Mouse (Mus musculus) limb, embryonic 11.5 days (tissue): ENCODE data around the gene BC049762. TPM values are rescaled to one million over a fixed set of nuclear protein-coding genes. Genes with fewer than 3 reads are reported as not detected.

Experiments used
- ATAC-seq: fragments of 200-750 bp; cut with Nextera tagmentation; 2 replicates; pipeline ENCODE4 v1.8.0; 2017; ENCODE audit warnings: low read depth; ENCODE audit not compliant: insufficient number of reproducible peaks, low FRiP score, low TSS enrichment
- DNase-seq: peaks from one replicate; pipeline ENCODE4 v3.0.0-alpha.2; 2015; ENCODE audit warnings: low spot score
- H3K27ac ChIP-seq: fragments of 300-500 bp; sonication (generic); replicated peaks from 2 replicates; pipeline ENCODE4 v1.5.1; 2014; ENCODE audit warnings: low read depth, mild to moderate bottlenecking, low read length
- H3K27me3 ChIP-seq: fragments of 300-500 bp; sonication (generic); 2 replicates; pipeline ENCODE4 v1.6.1; 2014; ENCODE audit warnings: mild to moderate bottlenecking, low read length, mixed read lengths; ENCODE audit not compliant: control insufficient read depth, insufficient read depth
- H3K36me3 ChIP-seq: fragments of 300-500 bp; sonication (generic); 2 replicates; pipeline ENCODE4 v1.6.1; 2014; ENCODE audit warnings: mild to moderate bottlenecking, low read length, moderate library complexity, mixed read lengths; ENCODE audit not compliant: control insufficient read depth, insufficient read depth
- H3K4me1 ChIP-seq: fragments of 300-500 bp; sonication (generic); 2 replicates; pipeline ENCODE4 v1.6.1; 2014; ENCODE audit warnings: low read length, mixed read lengths; ENCODE audit not compliant: control insufficient read depth, insufficient read depth
- H3K4me2 ChIP-seq: fragments of 300-500 bp; sonication (generic); 2 replicates; pipeline ENCODE4 v1.6.1; 2014; ENCODE audit warnings: low read depth, mild to moderate bottlenecking, moderate library complexity; ENCODE audit not compliant: severe bottlenecking
- H3K4me3 ChIP-seq: fragments of 300-500 bp; sonication (generic); 2 replicates; pipeline ENCODE4 v1.5.1; 2014; ENCODE audit warnings: low read depth, low read length
- H3K9ac ChIP-seq: fragments of 300-500 bp; sonication (generic); 2 replicates; pipeline ENCODE4 v1.6.1; 2014; ENCODE audit warnings: mild to moderate bottlenecking, low read length
- H3K9me3 ChIP-seq: fragments of 300-500 bp; sonication (generic); 2 replicates; pipeline ENCODE4 v1.6.1; 2016; ENCODE audit warnings: low read length; ENCODE audit not compliant: control insufficient read depth
- WGBS: fragments of 180-500 bp; shearing (Covaris S2); extraction: QIAGEN DNeasy Blood & Tissue Kit; methylation state at CpG from one replicate; pipeline ENCODE4 v1.1.7; 2014; 5-methylcytosine and 5-hydroxymethylcytosine counted together
- polyA plus RNA-seq: library from polyadenylated mRNA; unstranded; fragments of >200 nt; fragmentation: Nextera tagmentation; extraction: Ambion mirVana; gene quantifications from 2 replicates; pipeline ENCODE4 v1.2.1, GENCODE M21; 2014

The BC049762 gene
- polyA plus RNA-seq: 0.61 and 0.69 TPM in 2 replicates

GRCm38 (mm10) chr11:51262342-51263285 is at the start of gene BC049762:
TSS of gene BC049762 (minus strand) at chr11:51263046.
- Histone ChIP-seq H3K27me3 (no peaks in the 10 kb centered on the region), H3K36me3 (no peaks in the 10 kb centered on the region), H3K9me3 (no peaks in the 10 kb centered on the region), H3K9ac (peak within 1 kb of the TSS; percentile 96), H3K4me1 (peaks cover 10% of the 10 kb centered on the region), H3K4me2 (peak within 1 kb of the TSS; percentile 78), H3K4me3 (peak within 1 kb of the TSS; percentile 98), H3K27ac (peak within 1 kb of the TSS; percentile 81)
- ATAC-seq (peak; percentile 98), DNase-seq (peak; percentile 99)
- 10% methylated on average over 57 of the region's 57 CpGs for WGBS

GRCm38 (mm10) chr11:51311846-51312245 is 49.0 kb upstream of the BC049762 start:
- Histone ChIP-seq H3K4me2 (no peak overlapping the region), H3K27ac (no peak overlapping the region), H3K36me3 (no peaks in the 10 kb centered on the region), H3K9ac (no peak overlapping the region), H3K9me3 (no peaks in the 10 kb centered on the region), H3K4me3 (no peak overlapping the region), H3K4me1 (0 out of 2 replicates have a peak, but pooled peaks cover 7% of the 10 kb centered on the region), H3K27me3 (no peaks in the 10 kb centered on the region)
- no peak for ATAC-seq
- WGBS: 54% methylated on average over 8 of the region's 8 CpGs
- DNase-seq: no peak

- Histone ChIP-seq H3K36me3 (no peaks in the 10 kb centered on the region), H3K4me1 (0 out of 2 replicates have a peak, but pooled peaks cover 4% of the 10 kb centered on the region), H3K27me3 (no peaks in the 10 kb centered on the region), H3K4me3 (no peak overlapping the region), H3K9ac (no peak overlapping the region), H3K4me2 (no peak overlapping the region), H3K27ac (no peak overlapping the region), H3K9me3 (no peaks in the 10 kb centered on the region)
- no peak for DNase-seq
- ATAC-seq: no peak
- WGBS: 68% methylated on average over 5 of the region's 5 CpGs
Measured at GRCm38 (mm10) chr11:51308306-51308705, 45.5 kb upstream of the BC049762 start.

GRCm38 (mm10) chr11:51303981-51304553 is 41.2 kb upstream of the BC049762 start:
- ATAC-seq: no peak
- Histone ChIP-seq H3K4me1 (no peaks in the 10 kb centered on the region), H3K4me2 (no peak overlapping the region), H3K27me3 (no peaks in the 10 kb centered on the region), H3K4me3 (no peak overlapping the region), H3K36me3 (no peaks in the 10 kb centered on the region), H3K27ac (no peak overlapping the region), H3K9me3 (no peaks in the 10 kb centered on the region), H3K9ac (no peak overlapping the region)
- peak; percentile 36 for DNase-seq
- WGBS: 42% methylated on average over 12 of the region's 12 CpGs

- DNase-seq (no peak), ATAC-seq (no peak)
- Histone ChIP-seq H3K36me3 (no peaks in the 10 kb centered on the region), H3K27me3 (no peaks in the 10 kb centered on the region), H3K4me1 (no peaks in the 10 kb centered on the region), H3K4me3 (no peak overlapping the region), H3K4me2 (no peak overlapping the region), H3K9ac (no peak overlapping the region), H3K27ac (no peak overlapping the region), H3K9me3 (no peaks in the 10 kb centered on the region)
- WGBS: 60% methylated on average over 5 of the region's 5 CpGs
Measured at GRCm38 (mm10) chr11:51302396-51302795, 39.5 kb upstream of the BC049762 start.

GRCm38 (mm10) chr11:51298691-51299090 is 35.8 kb upstream of the BC049762 start:
- Histone ChIP-seq H3K9ac (no peak overlapping the region), H3K4me1 (no peaks in the 10 kb centered on the region), H3K27me3 (no peaks in the 10 kb centered on the region), H3K36me3 (no peaks in the 10 kb centered on the region), H3K4me2 (no peak overlapping the region), H3K4me3 (no peak overlapping the region), H3K9me3 (no peaks in the 10 kb centered on the region), H3K27ac (no peak overlapping the region)
- DNase-seq: no peak
- no peak for ATAC-seq
- 87% methylated on average over 4 of the region's 4 CpGs for WGBS

GRCm38 (mm10) chr11:51295742-51296141 is 32.9 kb upstream of the BC049762 start:
- Histone ChIP-seq H3K4me1 (peaks cover under 1% of the 10 kb centered on the region; the same call in 1 of the 2 replicates), H3K4me2 (no peak overlapping the region), H3K27me3 (no peaks in the 10 kb centered on the region), H3K4me3 (no peak overlapping the region), H3K36me3 (no peaks in the 10 kb centered on the region), H3K9me3 (no peaks in the 10 kb centered on the region), H3K9ac (no peak overlapping the region), H3K27ac (no peak overlapping the region)
- WGBS: 88% methylated on average over 3 of the region's 3 CpGs
- no peak for ATAC-seq
- DNase-seq: no peak

- no peak overlapping the region for H3K9ac ChIP-seq
- H3K4me2 ChIP-seq: no peak overlapping the region
- peaks cover 6% of the 10 kb centered on the region; the same call in 1 of the 2 replicates for H3K4me1 ChIP-seq
- H3K36me3 ChIP-seq: no peaks in the 10 kb centered on the region
- 58% methylated on average over 2 of the region's 2 CpGs for WGBS
- no peak overlapping the region for H3K4me3 ChIP-seq
- H3K27me3 ChIP-seq: no peaks in the 10 kb centered on the region
- ATAC-seq (no peak), DNase-seq (no peak)
- H3K27ac ChIP-seq: no peak overlapping the region
- no peaks in the 10 kb centered on the region for H3K9me3 ChIP-seq
Measured at GRCm38 (mm10) chr11:51293956-51294530, 31.2 kb upstream of the BC049762 start.
